Mouse (Mus musculus): ENCODE measurements at regions not wholly inside any gene's neighbourhood (a gene's known extent, or its start where the extent isn't known, plus 50 kb on each side); places are given as distances from the start of the nearest gene placed in this dataset.

DNA sequence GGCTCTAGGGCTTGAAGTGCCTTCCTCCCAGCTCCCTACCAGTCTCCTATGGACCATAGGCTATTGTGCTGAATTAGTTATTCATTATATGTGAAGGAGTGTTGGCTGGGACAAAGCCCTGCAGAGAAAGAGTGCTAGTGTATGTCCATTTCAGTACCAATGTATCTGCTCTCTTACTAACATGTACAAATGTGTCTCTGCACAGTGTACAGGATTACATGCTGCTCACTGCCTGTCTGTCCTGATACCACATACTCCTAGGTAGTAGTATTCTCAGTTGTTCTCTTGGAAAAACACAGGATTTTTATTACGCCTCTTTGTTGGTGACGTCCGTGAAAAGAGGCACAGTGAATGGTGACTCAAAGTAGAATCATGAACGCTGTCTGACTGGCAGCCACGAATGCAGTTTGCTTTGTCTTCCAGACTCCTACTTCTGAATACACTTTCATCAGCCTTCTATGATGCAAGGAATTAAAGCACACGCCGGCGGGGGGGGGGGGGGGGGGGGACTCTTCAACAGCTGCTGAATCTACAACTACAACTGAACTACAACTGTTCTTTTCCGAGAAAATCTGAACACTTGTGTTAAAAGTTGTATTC lies 230.6 kb upstream of the Smim15 start:
- H3K4me3 ChIP-seq (ENCODE audit: control insufficient read depth in 1 of 2, insufficient read depth in 1 of 2, low read depth in 2 of 2, low read length in 2 of 2) = no peak overlapping the region

DNA sequence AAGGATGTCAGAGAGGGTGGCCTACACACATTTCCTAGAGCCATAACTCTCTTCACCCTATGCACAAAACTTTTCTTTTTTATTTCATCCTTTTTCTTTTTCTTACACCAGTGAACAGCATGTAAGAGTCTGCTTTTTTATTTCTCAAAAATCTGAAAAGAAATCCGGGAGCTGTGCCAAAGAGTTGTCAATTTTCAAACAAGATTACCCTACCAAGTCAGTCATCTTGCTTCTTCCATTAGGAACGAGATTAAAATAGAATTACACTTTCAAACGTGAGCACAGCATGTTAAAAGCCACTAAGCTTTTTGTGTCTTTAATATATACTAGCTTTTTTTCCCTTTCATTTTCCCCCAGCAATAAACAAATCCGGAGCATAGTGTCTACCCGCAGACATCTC lies 232.2 kb upstream of the Smim15 start:
- no peaks in the 10 kb centered on the region for H3K9me3 ChIP-seq (replicated peaks; ENCODE audit: insufficient read depth, low read length)
- no peaks in the 10 kb centered on the region for H3K36me3 ChIP-seq (ENCODE audit: control insufficient read depth in 1 of 2, insufficient read depth in 2 of 2, low read length in 2 of 2)
- no peak overlapping the region for H3K4me3 ChIP-seq (ENCODE audit: control insufficient read depth in 1 of 2, insufficient read depth in 1 of 2, low read depth in 2 of 2, low read length in 2 of 2)
- TF ChIP-seq ELF1 (IDR thresholded peaks at IDR 0.05; ENCODE audit: low read depth, low read length) = no peak
- no peak for TF ChIP-seq USF2 (IDR thresholded peaks at IDR 0.05; ENCODE audit: borderline replicate concordance in 1 of 2, insufficient read depth in 1 of 2, low read depth in 1 of 2, low read length in 2 of 2)
- TF ChIP-seq POLR2A (IDR thresholded peaks at IDR 0.05; ENCODE audit: control insufficient read depth in 1 of 2, insufficient read depth in 1 of 2, low read depth in 1 of 2, low read length in 2 of 2, poor library complexity in 1 of 2) = no peak
- TF ChIP-seq HCFC1 (IDR thresholded peaks at IDR 0.05; ENCODE audit: low read depth, low read length) = no peak
- no peak for TF ChIP-seq JUND (IDR thresholded peaks at IDR 0.05; ENCODE audit: low read depth, low read length)
- TF ChIP-seq KAT2A (conservative IDR thresholded peaks at IDR 0.05; ENCODE audit: low read depth, low read length) = no peak
- no peak for TF ChIP-seq POLR2AphosphoS5 (IDR thresholded peaks at IDR 0.05; ENCODE audit: borderline replicate concordance, low read depth, low read length)
- no peak for TF ChIP-seq ZNF384 (IDR thresholded peaks at IDR 0.05; ENCODE audit: low read depth, low read length)
- no peak for TF ChIP-seq ZC3H11A (IDR thresholded peaks at IDR 0.05; ENCODE audit: low read depth, low read length)
- TF ChIP-seq USF1 (IDR thresholded peaks at IDR 0.05; ENCODE audit: low read depth, low read length) = no peak
- TF ChIP-seq GATA1 (IDR thresholded peaks at IDR 0.05; ENCODE audit: low read depth, low read length) = no peak
- TF ChIP-seq ZMIZ1 (IDR thresholded peaks at IDR 0.05; ENCODE audit: low read depth, low read length) = no peak
- TF ChIP-seq NELFE (IDR thresholded peaks at IDR 0.05; ENCODE audit: low read depth, low read length) = no peak
- no peak for TF ChIP-seq MXI1 (IDR thresholded peaks at IDR 0.05; ENCODE audit: low read depth, low read length)
- TF ChIP-seq NRF1 (IDR thresholded peaks at IDR 0.05; ENCODE audit: insufficient read depth, low read depth, low read length, poor library complexity, severe bottlenecking) = no peak
- TF ChIP-seq UBTF (IDR thresholded peaks at IDR 0.05; ENCODE audit: borderline replicate concordance, insufficient read depth, low read depth, low read length) = no peak
- no peak for TF ChIP-seq CHD1 (IDR thresholded peaks at IDR 0.05; ENCODE audit: low read depth, low read length)
- H3K4me1 ChIP-seq (ENCODE audit: control insufficient read depth in 1 of 2, insufficient read depth in 2 of 2, low read length in 2 of 2) = no peaks in the 10 kb centered on the region
- H3K79me2 ChIP-seq (ENCODE audit: control insufficient read depth, insufficient read depth, low read length, poor library complexity) = no peaks in the 10 kb centered on the region
- no peak for DNase-seq (ENCODE audit: low read depth, low spot score)
- H3K9ac ChIP-seq (ENCODE audit: control insufficient read depth, low read depth, low read length, poor library complexity, severe bottlenecking) = no peak overlapping the region
- H3K27ac ChIP-seq (ENCODE audit: control insufficient read depth, low read depth, low read length) = no peak overlapping the region
- H3K27me3 ChIP-seq (ENCODE audit: control insufficient read depth in 1 of 2, insufficient read depth in 2 of 2, low read length in 2 of 2) = no peaks in the 10 kb centered on the region

More for the DNA sequence above, 230.6 kb upstream of the Smim15 start:
- TF ChIP-seq EP300 (IDR thresholded peaks at IDR 0.05; ENCODE audit: low read depth in 1 of 2, low read length in 2 of 2) (no peak), CHD1 (IDR thresholded peaks at IDR 0.05; ENCODE audit: low read depth, low read length) (no peak), USF2 (IDR thresholded peaks at IDR 0.05; ENCODE audit: borderline replicate concordance in 1 of 2, insufficient read depth in 1 of 2, low read depth in 1 of 2, low read length in 2 of 2) (no peak), MAZ (IDR thresholded peaks at IDR 0.05; ENCODE audit: low read depth, low read length) (no peak), POLR2AphosphoS5 (IDR thresholded peaks at IDR 0.05; ENCODE audit: borderline replicate concordance, low read depth, low read length) (no peak), BHLHE40 (IDR thresholded peaks at IDR 0.05; ENCODE audit: borderline replicate concordance, low read depth, low read length) (no peak), GATA1 (IDR thresholded peaks at IDR 0.05; ENCODE audit: low read depth, low read length) (no peak), POLR2AphosphoS2 (IDR thresholded peaks at IDR 0.05; ENCODE audit: low read length) (no peak), TCF12 (IDR thresholded peaks at IDR 0.05; ENCODE audit: low read depth, low read length) (no peak), CTCF (IDR thresholded peaks at IDR 0.05 in 2 of 3, conservative IDR thresholded peaks at IDR 0.05 in 1 of 3; ENCODE audit: control insufficient read depth in 1 of 3, insufficient read depth in 1 of 3, low read depth in 2 of 3, low read length in 3 of 3, poor library complexity in 1 of 3, severe bottlenecking in 1 of 3) (no peak), CHD2 (IDR thresholded peaks at IDR 0.05; ENCODE audit: low read length) (no peak), MAX (IDR thresholded peaks at IDR 0.05; ENCODE audit: low read length) (no peak)
- Histone ChIP-seq H3K79me2 (ENCODE audit: control insufficient read depth, insufficient read depth, low read length, poor library complexity) (0 out of 2 replicates have a peak, but pooled peaks cover 2% of the 10 kb centered on the region), H3K9ac (ENCODE audit: control insufficient read depth, low read depth, low read length, poor library complexity, severe bottlenecking) (no peak overlapping the region), H3K27ac (ENCODE audit: control insufficient read depth, low read depth, low read length) (no peak overlapping the region), H3K27me3 (ENCODE audit: control insufficient read depth in 1 of 2, insufficient read depth in 2 of 2, low read length in 2 of 2) (no peaks in the 10 kb centered on the region), H3K36me3 (ENCODE audit: control insufficient read depth in 1 of 2, insufficient read depth in 2 of 2, low read length in 2 of 2) (no peaks in the 10 kb centered on the region), H3K9me3 (replicated peaks; ENCODE audit: insufficient read depth, low read length) (no peaks in the 10 kb centered on the region), H3K4me1 (ENCODE audit: control insufficient read depth in 1 of 2, insufficient read depth in 2 of 2, low read length in 2 of 2) (no peaks in the 10 kb centered on the region)
- no peak for DNase-seq (ENCODE audit: low read depth, low spot score)
